Mouse (Mus musculus) gastrocnemius, postnatal 25 days (tissue): ENCODE results near the gene Aamp. TPM values are rescaled to one million over a fixed set of nuclear protein-coding genes. Genes with fewer than 3 reads are reported as not detected.

Experiments
- DNase-seq: peaks from one replicate; pipeline ENCODE4 v3.0.0; 2022
- total RNA-seq, 2 experiments: library from RNA; stranded (reverse); gene quantifications; 1 replicate in 1 of 2; 2 replicates in 1 of 2; pipeline ENCODE4 v1.2.3; 2021

The Aamp gene
- total RNA-seq, 2 experiments from 2014 or later, result 63.6 to 65.8 TPM

GRCm38 (mm10) chr1:74282896-74283625 is 1.5 kb downstream of the Aamp start:
- DNase-seq, result no peak

- DNase-seq, result no peak
These were observed 2.7 kb downstream of the Aamp start for GRCm38 (mm10) chr1:74281886-74282285.

- DNase-seq, result no peak
These were observed 3.2 kb downstream of the Aamp start for GRCm38 (mm10) chr1:74281372-74281771.

- DNase-seq, result no peak
These were observed 3.8 kb downstream of the Aamp start for GRCm38 (mm10) chr1:74280591-74281325.

- no peak for DNase-seq
These were observed 5.5 kb downstream of the Aamp start for GRCm38 (mm10) chr1:74278988-74279387.

- DNase-seq, result no peak
These were observed 6.0 kb downstream of the Aamp start, which contains the start of gene Gpbar1 for GRCm38 (mm10) chr1:74278538-74278937. TSS of gene Gpbar1 (plus strand) at chr1:74278550.

- no peak for DNase-seq
These were observed 6.5 kb downstream of the Aamp start for GRCm38 (mm10) chr1:74277883-74278537.

GRCm38 (mm10) chr1:74277041-74277440 is 7.5 kb downstream of the Aamp start:
- no peak for DNase-seq

GRCm38 (mm10) chr1:74275015-74275414 is 9.5 kb downstream of the Aamp start:
- DNase-seq, result no peak

GRCm38 (mm10) chr1:74271659-74272058 is 12.9 kb downstream of the Aamp start:
- DNase-seq, result no peak

- no peak for DNase-seq
These were observed 15.8 kb downstream of the Aamp start for GRCm38 (mm10) chr1:74268750-74269149.

- DNase-seq, result no peak
These were observed 22.0 kb downstream of the Aamp start for GRCm38 (mm10) chr1:74262510-74262909.

GRCm38 (mm10) chr1:74256782-74257181 is 27.8 kb downstream of the Aamp start:
- no peak for DNase-seq

GRCm38 (mm10) chr1:74255704-74256345 is 28.7 kb downstream of the Aamp start:
- DNase-seq, result no peak

- no peak for DNase-seq
These were observed 34.4 kb downstream of the Aamp start for GRCm38 (mm10) chr1:74250096-74250495.

- DNase-seq, result no peak
These were observed 35.1 kb downstream of the Aamp start for GRCm38 (mm10) chr1:74249331-74249980.

GRCm38 (mm10) chr1:74248799-74249198 is 35.7 kb downstream of the Aamp start:
- DNase-seq, result peak; percentile 26

- no peak for DNase-seq
These were observed 39.0 kb downstream of the Aamp start for GRCm38 (mm10) chr1:74245525-74245924.

- DNase-seq, result no peak
These were observed 43.7 kb downstream of the Aamp start for GRCm38 (mm10) chr1:74240832-74241231.

GRCm38 (mm10) chr1:74240311-74240710 is 44.2 kb downstream of the Aamp start:
- no peak for DNase-seq

- DNase-seq, result no peak
These were observed 44.9 kb downstream of the Aamp start for GRCm38 (mm10) chr1:74239618-74240017.

GRCm38 (mm10) chr1:74239162-74239561 is 45.4 kb downstream of the Aamp start:
- DNase-seq, result no peak
